Mouse (Mus musculus): ENCODE measurements around the gene Magi2.

Gene Magi2

DNA sequence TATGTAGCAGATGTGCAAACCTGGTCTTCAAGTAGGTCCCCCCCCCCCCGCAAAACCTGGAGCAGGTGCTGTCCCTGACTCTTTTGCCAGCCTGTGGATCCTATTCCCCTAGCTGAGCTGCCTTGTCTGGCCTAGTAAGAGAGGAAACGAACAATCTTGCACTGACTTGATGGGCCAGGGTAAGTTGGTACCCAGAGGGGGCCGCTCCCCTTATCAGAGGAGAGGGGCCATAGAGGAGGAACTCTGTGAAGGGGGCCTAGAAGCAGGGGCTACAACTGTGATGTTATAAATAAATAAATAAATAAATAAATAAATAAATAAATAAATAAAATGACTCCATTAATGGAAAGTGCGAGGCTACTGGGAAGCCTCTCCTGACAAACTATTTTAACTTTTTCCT, 848.0 kb downstream of the Magi2 start:
- no peak for DNase-seq (ENCODE audit: low spot score in 2 of 2)

DNA sequence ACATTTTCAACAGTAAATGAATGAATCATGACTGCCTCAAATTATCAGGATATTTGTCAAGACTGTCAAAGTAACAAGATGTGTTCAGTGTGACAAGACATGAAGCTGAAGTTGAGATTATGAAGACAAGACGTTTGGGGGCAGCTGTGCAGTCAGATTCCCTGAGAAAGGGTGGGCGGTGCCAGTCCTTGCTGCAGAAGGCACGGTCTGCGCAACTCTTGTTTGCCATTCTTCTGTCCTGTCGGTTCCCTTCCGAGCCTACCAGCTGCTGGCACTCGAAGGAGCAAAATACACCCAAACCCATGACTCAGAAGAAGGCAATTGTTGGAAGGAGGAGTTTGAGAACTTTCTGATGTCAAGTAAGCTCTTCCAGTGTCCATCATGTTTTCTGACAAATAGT, 852.1 kb downstream of the Magi2 start:
- DNase-seq (ENCODE audit: low spot score in 2 of 2): no peak

DNA sequence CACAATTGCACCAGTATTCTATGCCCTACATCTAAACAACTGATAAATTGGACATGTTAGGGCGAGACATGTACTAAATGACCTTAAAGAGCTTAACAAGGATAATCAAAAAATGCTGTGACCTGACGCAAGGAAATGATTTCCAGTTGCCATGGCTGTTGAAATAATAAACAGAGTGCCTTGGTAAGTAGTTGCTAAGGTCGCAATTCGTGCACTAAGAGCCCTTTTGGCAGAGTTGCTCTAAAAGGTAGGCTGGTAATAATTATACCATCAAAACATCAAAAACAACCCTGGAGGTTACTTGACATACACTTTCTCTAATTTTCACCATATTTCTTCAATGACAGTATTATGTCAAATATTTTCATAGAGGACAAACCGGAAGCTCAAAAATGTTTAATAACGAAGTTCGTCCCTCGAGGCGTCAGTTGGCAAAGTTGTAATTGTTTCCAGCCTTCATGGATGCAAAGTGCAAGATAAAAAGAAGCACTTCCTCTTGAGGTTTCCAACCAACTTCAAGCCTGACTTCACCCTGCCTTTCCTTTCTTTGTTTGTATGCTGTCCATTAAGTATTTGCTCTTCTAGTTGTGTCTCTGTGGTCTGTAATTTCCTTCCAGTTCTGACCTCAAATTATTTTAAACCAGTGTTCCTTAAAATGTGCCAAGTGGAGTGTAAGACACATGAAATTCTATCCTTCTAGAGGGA, 853.9 kb downstream of the Magi2 start:
- DNase-seq (ENCODE audit: low spot score in 2 of 2): no peak

DNA sequence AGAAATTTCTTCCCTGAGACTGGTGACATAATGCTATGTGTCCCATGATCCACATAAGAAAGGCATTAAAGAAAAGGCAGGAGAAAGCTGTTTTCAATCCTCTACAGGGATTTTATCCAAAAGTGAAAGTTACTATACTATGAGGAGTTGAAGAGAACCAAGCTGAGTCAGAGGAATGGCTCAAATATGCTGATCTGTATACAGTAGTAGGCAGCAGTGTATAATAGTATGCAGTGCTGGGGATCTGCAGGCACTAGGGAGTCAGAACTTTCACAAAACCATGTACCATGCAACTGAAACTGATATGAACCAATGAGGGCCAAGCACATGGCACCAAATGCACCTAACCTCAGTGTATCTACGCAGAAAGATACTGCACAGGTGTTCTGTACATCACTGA, 855.5 kb downstream of the Magi2 start:
- DNase-seq (ENCODE audit: low spot score in 2 of 2): no peak

- DNase-seq (ENCODE audit: low spot score in 2 of 2): no peak
These were observed 860.2 kb downstream of the Magi2 start for GRCm38 (mm10) chr5:20087083-20087482.

DNA sequence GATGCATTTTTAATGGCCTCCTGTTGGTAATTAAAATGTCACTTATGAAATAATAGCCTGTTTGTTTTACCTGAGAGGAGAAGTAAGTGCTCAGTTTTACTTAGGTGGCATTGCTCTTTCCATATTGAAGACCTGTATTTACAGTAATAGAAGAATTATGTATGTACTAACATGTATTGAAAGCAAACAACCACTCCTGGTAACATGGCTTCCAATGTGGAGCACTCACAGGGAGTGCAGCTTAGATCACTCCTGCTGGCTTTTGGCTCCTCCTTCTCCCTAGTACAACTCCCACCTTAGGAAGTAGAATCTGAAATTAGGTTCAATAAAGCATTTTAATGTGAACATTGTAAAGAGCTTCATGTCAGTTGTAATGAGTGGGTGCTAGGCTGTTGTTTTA, 877.0 kb downstream of the Magi2 start:
- DNase-seq (ENCODE audit: low spot score in 2 of 2): no peak

DNA sequence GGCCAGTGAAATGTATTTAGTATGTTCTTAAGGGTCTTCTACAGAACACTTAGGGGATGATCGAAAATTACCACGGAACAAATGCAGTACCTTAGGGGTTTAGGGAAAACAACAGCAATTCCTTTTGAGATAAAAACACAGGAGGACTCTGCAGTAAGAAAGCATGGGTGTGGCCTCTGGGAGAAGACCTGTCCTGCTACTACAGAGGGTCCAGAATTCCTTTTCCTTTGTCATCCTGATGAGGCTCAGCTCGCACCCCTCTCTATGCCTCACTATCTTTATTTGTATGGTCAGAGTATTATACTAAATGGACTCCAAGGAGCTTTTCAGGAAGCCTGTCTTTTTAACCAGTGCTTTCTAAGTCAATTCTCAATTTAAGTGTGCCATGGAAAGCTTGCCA, 877.7 kb downstream of the Magi2 start:
- DNase-seq (ENCODE audit: low spot score in 2 of 2): no peak

DNA sequence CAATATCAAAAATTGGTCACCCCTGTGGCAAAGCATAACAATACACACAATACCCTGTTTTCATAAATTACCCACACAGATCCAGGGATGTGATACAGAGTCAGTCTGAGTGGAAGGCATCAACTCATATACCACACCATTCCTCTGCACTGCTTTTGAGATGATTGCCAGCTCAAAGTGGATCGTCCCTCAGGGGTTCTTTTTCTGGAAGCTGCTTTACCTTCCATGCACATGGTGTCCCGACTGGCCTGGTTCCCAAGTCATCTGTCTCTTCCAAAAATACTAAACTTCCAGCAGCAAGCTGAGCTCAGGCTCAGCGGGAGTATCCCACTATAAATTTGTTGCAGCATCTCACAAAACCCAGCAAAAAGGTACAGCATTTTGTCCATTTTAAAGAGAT, 882.7 kb downstream of the Magi2 start:
- no peak for DNase-seq (ENCODE audit: low spot score in 2 of 2)

DNA sequence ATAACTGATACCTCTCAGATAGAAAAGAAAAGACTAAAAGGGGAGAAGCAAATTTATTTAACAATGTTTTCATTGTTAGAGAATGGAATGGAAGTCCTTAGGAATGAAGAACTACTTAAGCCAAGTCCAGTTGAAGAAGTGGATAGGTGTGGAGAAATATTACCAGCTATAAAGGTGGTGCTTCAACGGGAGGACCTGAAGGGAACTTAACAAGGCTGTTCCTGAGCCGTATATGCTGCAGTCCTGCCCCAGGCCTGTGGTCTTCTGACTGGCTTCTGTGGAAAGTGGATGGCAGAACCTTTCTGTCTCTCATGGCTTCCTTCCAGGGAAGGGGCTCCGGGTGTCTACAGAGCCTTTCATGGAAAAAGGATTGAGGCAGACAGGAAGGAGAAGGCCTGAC, 890.3 kb downstream of the Magi2 start:
- DNase-seq (ENCODE audit: low spot score in 2 of 2): no peak

GRCm38 (mm10) chr5:20140235-20140634, 913.4 kb downstream of the Magi2 start:
- no peak for DNase-seq (ENCODE audit: low spot score in 2 of 2)

- no peak for DNase-seq (ENCODE audit: low spot score in 2 of 2)
These were observed 914.0 kb downstream of the Magi2 start for GRCm38 (mm10) chr5:20140662-20141444.

DNA sequence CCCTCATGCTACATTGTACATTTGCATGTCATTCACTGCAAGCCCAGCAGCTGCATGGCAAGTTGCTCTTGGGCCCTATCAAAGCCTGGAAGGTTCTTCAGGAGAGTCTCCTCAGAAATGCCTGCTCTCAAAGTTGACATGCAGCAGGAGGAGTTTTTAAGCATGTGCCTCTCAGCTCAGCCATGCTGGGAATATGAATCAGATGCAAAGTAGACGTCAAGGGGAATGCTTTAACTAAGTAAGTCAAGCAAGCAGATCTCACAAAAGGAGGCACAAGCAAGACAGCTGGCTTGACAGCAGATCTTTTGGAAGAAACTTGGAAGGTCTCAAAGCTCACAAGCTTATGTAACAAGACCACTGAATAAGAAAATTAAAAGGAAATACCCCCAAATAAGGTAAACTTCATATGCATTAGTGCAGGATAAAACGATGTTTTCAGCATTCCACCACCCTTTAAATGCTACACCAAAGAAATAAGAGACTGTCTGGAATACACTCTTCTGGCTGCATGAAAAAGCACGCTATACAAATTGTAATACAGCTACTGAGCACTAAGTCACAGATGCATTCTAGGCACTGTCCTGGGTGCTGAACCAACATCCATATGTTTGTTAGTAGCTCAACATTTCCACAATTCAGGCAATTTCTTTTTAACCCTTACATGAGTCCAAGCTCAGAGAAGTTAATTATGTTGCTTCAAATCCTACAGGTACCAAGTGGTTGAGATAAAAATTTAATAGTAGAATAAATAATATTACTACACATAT, 926.7 kb downstream of the Magi2 start:
- DNase-seq (ENCODE audit: low spot score in 2 of 2): no peak

- no peak for DNase-seq (ENCODE audit: low spot score in 2 of 2)
These were observed 969.9 kb downstream of the Magi2 start for GRCm38 (mm10) chr5:20196765-20197164.

GRCm38 (mm10) chr5:20197395-20197794, 970.6 kb downstream of the Magi2 start:
- no peak for DNase-seq (ENCODE audit: low spot score in 2 of 2)

DNA sequence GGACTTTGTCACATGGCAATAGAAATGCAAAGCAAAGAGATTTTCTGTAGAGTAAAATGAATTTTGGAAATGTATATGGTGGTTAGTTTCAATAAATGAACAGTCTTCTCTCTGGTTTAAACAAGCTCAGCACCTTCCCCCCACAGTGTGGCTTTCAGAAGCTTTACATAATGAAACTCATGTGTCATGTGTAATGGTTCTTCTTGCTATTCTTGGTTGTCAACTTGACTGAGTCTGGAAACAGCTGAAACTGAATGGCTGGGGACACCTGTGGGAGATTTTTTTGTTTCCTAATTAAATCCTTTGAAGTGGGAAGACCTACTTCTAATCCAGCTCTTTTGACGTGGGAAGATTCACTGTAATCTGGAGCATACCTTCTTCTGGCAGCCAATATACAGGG, 974.5 kb downstream of the Magi2 start:
- no peak for DNase-seq (ENCODE audit: low spot score in 2 of 2)

DNA sequence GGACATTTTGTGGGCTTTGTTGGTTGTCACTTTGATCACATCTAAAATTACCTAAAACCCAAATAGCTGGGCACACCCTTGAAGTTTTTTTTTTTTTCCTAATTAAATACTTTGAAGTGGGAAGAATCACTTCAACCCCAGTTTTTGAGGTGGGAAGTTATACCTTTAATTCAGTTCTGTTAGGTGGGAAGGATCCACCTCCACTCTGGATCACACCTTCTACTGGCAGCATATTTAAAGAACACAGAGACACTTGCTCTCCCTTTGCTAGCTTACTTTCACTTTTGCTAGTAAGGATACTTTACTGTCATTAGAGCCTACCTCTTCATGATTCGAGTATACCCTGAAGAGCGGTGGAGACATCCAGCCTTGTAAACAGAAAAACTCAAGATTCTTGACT, 981.3 kb downstream of the Magi2 start:
- DNase-seq (ENCODE audit: low spot score in 2 of 2): no peak

DNA sequence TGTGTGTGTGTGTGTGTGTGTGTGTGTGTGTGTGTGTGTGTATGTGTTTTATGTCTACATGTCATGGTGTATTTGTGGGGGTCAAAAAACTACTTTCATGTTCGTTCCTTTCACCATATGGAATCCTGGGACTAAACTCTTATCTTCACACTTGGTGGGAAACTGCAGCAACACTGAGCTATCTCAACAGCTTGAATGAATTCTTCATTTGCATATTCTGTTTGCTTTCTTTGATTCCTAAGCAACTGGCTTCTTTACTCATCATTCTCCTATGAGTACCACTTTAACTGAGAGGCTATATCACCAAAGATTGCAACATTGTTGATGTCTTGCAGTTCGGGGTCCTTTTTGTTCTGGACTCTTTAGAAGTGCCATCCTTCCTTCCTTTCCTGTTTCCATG, 986.5 kb downstream of the Magi2 start:
- no peak for DNase-seq (ENCODE audit: low spot score in 2 of 2)

DNA sequence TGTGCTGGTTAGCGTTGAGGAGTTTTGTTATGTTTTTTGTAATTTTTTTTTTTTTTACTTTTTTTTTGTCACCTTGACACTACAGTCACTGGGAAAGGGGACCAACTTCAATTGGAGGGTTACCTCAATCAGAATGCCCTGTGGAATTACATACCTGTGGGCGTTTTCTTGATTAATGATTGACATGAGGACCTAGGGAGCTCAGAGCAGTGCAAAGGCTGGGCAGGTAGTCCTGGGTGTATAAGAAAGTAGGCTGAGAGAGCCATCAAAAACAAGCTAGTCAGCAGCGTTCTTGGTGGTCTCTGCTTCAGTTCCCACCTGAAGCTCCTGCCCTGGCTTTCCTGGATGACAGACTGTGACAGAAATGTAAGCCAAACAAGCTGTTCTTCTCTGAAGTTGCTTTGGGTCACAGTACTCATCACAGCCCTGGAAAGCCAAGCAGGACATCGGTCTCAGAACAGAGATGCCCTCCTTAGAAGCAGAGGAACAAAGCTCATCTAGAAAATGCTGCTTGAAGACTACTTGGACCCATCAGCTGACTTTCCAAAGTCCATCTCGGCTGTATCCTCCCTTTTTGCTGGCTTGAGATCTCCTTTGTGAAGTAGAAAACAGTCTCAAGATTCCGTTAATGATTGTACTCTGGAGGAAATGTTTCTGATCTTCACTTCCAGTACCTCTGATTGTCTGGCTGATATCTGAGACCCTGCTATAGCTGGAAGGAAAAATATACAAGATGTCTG, 999.8 kb downstream of the Magi2 start:
- DNase-seq (ENCODE audit: low spot score in 2 of 2): no peak

DNA sequence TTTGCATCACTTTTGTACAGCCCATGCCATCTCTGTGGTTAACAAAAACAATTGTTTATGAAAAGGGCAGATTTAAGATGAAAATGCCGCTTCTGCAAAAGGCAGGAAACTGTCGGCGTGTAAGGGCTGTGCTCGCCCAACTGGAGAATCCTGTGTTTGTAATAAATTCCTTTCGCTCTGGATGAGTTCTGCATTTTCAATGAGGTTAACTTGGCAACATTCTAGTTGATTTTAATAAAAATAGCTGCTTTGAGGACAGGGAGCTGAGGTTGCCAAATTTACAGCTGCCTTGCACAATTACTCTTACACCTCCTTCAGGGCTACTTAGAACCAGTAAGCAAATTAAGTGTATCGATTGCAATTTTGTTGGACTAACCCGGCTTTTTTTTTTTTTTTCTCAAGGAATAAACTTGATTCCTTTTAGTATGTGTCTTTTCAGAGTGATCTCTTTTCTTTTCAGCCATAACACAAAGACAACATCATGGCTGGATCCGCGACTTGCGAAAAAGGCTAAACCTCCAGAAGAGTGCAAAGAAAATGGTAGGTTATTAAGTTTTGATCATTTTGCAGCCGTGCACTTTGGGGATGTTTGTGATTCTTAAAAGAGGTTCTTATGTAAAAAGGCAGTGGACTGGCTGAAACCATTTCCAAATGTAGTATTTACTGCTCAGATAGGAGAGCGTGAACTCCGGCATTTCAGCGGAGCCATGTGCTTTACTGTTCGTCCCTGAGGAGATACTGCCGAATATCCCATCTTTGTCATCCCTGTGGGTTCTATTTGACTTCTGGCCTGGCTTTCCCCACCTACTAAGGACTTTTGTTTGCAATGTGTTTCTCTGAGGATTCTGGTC, 1001.3 kb downstream of the Magi2 start:
- DNase-seq (ENCODE audit: low spot score in 2 of 2): no peak

DNA sequence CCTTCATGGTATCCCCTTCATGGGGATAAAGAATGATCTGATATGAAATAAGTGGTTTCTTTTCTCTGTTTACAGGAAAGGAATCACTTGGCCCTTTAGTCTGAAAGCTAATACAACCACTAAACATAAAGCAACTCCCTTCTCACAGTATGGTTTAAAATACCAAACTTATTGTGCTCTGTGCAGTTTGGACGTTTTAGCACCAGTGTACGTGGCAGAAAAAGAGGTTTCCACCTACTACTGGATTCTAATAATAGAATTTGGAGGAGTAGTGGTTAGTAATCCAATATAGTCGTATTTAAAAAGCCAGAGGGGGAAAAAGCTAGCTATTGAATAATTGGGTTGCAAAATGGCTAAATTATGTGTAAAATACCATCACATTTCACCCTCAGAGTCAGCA, 1005.1 kb downstream of the Magi2 start:
- no peak for DNase-seq (ENCODE audit: low spot score in 2 of 2)

GRCm38 (mm10) chr5:20241523-20241922, 1014.7 kb downstream of the Magi2 start:
- no peak for DNase-seq (ENCODE audit: low spot score in 2 of 2)

Data from spleen, postnatal 36 days (tissue).